Mouse (Mus musculus): ENCODE results near the gene Zdhhc22.

Zdhhc22 gene

DNA sequence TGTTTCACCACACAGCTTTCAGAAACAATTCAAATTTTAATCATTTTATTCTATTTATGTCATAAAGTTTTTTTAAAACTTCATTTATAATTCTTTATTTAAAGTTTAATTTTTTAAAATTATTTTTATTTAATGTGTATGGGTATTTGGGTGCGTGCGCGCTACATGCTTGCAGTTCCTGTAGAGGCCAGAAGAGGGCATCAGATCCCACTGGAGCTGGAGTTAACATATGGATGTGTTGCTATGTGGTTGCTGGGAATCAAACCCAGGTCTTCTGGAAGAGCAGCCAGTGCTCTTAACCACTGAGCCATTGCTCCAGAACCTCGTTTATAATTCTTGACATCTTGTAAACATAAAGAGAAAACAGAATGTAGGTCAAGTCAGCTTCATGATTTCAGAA, 8.5 kb upstream of the Zdhhc22 start:
- in situ Hi-C loops (cut with MboI; ENCODE audit: low sequenced_read_pairs) = no loop called here

GRCm38 (mm10) chr12:86995931-86996330, 5.7 kb upstream of the Zdhhc22 start:
- in situ Hi-C loops (cut with MboI; ENCODE audit: low sequenced_read_pairs) = no loop called here

- in situ Hi-C loops (cut with MboI; ENCODE audit: low sequenced_read_pairs) = no loop called here
Observed at GRCm38 (mm10) chr12:86994776-86995175, 4.5 kb upstream of the Zdhhc22 start.

DNA sequence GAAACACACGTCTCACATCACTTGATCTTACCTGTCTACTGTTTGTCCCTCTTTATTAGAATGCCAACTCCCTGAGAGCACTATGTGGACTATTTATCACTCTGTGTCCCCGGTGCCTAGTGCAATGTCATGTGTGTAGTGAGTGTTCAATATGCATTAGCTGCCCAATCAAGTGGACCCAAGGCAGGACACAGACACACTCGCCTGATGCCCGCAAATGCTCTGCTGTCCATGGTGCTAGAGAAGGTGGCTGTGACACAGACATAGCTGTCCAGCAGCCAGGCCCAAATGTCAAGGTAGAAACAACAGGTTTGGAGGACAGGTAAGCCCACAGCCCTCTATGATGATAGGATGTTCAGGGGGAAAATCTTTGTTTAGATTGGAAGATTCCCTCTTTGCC, 3.9 kb upstream of the Zdhhc22 start:
- in situ Hi-C loops (cut with MboI; ENCODE audit: low sequenced_read_pairs) = no loop called here

- in situ Hi-C loops (cut with MboI; ENCODE audit: low sequenced_read_pairs) = no loop called here
Observed at GRCm38 (mm10) chr12:86990755-86991110, 503 bp upstream of the Zdhhc22 start.

DNA sequence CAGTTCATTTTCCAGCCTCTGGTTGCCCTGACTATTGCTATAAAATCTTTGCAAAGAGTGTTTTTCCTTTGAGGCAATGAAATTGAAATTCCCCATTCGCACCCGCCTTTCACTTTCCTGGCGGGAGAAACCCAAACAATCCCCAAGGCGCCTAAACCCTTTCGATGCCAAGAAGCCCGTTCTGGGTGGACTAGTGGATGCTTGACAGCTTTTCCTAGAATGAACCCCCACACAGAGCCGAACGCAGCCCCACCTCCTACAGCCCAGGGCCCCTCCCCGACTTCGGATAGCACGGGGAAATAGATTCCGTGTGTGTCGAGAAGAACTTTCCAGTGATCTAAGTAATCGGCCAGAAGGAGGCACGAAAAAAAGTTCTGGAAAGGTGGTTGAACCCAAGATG, 852 bp downstream of the Zdhhc22 start:
- in situ Hi-C loops (cut with MboI; ENCODE audit: low sequenced_read_pairs) = no loop called here

DNA sequence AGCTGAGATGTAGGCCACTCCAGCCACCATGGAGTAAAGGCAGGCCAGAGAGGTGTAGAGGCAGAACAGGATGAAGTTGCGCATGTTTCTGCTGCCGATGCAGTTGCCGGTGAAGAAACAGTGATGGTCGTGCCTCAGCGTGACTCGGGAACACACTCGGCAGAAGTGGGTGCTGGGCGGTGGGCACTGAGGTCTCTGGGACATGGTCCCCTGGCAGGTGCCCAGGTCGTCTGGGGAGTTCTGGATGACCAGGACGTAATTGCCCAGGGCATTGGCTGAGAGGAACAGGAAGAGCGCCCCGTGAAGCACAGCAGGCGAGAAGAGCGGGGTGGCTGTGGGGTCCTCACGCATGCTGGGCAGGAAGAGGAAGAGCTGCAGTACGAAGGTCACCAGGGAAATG, 2.0 kb downstream of the Zdhhc22 start:
- in situ Hi-C loops (cut with MboI; ENCODE audit: low sequenced_read_pairs) = no loop called here

- in situ Hi-C loops (cut with MboI; ENCODE audit: low sequenced_read_pairs) = no loop called here
Observed at GRCm38 (mm10) chr12:86986562-86986961, 3.7 kb downstream of the Zdhhc22 start.

DNA sequence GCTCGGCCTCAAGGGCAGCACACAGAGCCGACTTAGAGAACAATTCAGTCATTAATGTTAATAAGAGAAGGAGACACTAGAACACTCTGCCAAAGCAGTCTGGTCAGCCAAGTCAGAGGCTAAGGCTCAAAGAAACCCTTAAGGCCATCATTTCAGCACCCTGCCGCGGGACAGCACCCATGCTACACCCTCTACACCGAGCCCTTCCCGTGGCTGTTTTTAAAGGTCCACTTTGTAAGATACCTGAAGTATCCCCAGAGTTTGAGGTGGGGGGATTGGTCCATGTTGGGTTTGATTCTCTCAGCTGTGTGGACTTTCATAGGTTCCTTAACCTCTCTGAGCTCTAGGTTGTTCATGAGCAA, 6.1 kb downstream of the Zdhhc22 start:
- in situ Hi-C loops (cut with MboI; ENCODE audit: low sequenced_read_pairs) = no loop called here

DNA sequence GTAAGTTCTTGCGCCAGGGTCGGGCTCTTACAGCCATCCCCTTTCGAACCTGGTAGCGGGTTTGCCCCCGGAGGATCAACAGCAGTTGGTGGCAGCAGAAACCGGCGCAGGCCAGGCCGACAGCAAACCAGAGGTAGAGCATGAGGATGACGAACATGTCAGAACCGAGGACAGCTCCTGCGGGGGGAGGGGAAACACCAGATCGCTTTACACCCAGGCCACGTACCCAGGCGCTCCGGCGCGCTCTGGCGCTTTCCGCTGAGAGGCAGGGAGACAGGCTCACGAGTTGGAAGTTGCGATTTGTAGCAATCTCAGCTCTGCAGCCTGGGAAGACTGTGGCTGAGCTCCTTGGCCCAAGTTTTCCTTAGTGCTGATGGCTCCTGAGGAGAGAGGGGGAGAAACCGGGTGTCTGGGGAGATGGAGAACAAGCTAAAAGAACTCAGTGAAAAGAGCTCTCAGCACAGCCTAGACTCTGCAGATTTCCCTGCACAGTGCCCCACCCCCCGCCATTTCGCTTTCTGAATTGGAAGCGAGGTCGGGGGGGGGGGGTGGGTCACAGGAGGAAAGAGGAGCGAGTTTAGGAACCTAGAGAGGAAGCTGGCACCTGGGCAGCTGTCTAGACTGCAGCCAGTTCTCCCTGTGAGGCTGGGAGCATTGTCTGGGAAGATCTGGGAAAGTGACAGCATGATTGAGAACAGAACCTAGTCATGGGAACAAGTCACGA, 6.6 kb downstream of the Zdhhc22 start:
- in situ Hi-C loops (cut with MboI; ENCODE audit: low sequenced_read_pairs) = no loop called here

DNA sequence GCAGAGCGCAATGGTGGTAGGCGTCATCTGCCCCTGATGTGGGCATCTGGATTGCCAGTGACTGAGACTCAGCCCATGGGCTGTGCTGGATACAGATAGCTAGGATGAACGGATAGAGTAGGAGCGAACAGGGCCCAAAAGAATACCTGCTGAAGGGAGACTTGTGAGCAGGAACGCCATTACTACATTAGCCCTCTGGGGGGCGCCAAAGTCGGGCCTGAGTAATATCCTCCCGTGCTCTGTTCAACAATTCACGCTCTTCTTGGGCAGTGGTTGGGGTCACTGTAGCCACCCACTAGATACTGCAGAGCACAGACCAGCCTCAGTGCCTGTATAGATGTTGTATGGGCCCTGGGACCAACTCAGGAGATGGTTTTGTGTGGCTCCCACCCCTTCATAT, 9.1 kb downstream of the Zdhhc22 start:
- in situ Hi-C loops (cut with MboI; ENCODE audit: low sequenced_read_pairs) = no loop called here

DNA sequence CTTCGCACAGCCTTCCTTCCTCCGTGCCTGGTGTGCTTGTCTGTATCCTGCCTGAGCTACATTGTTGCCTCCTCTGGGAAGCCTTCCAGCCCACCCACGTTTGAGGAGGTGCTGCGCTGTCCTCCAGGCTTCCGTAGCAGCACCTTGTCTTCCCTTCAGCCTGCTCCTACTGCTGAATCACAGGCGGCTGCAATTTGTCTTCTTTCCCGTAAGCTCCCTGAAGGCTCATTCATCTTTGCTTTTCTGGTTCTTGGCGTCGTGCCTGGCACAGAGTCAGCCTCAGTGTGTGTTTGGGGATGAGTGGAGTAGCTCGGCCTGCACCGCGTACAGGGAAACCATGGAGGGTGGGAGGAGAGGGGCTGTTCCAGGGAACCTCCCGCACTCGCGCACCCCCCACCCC, 12.4 kb downstream of the Zdhhc22 start:
- in situ Hi-C loops (cut with MboI; ENCODE audit: low sequenced_read_pairs) = no loop called here

DNA sequence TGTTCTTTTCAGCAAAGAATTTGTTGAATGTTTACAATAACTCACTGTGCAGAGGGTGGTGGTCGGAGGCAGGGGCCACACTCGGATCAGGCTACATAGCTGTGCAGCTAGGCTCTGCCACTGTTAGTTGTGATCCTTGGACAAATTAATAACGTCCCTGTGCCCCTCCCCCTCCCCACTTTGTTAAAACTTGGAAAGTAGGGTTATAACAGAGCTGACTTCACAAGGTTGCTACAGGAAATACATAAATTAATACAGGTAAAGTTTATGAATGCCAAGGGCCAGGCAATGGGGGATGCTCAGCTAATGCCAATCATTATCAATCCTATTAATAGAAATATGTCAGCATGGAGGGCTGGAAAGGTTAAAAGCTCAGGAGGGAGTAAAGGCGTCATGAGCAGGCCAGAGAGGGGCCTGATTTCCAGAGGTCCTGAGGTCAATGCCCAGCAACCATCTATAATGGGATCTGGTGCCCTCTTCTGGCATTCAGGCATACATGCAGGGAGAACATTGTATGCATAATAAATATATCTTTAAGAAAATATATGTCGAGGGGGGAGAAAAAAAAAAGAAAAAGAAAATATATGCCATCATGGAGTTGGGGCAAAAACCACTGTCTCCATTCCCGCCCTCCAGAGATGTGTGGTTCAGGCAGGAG, 13.6 kb downstream of the Zdhhc22 start:
- in situ Hi-C loops (cut with MboI; ENCODE audit: low sequenced_read_pairs) = no loop called here

GRCm38 (mm10) chr12:86975761-86976160, 14.5 kb downstream of the Zdhhc22 start:
- in situ Hi-C loops (cut with MboI; ENCODE audit: low sequenced_read_pairs) = no loop called here

DNA sequence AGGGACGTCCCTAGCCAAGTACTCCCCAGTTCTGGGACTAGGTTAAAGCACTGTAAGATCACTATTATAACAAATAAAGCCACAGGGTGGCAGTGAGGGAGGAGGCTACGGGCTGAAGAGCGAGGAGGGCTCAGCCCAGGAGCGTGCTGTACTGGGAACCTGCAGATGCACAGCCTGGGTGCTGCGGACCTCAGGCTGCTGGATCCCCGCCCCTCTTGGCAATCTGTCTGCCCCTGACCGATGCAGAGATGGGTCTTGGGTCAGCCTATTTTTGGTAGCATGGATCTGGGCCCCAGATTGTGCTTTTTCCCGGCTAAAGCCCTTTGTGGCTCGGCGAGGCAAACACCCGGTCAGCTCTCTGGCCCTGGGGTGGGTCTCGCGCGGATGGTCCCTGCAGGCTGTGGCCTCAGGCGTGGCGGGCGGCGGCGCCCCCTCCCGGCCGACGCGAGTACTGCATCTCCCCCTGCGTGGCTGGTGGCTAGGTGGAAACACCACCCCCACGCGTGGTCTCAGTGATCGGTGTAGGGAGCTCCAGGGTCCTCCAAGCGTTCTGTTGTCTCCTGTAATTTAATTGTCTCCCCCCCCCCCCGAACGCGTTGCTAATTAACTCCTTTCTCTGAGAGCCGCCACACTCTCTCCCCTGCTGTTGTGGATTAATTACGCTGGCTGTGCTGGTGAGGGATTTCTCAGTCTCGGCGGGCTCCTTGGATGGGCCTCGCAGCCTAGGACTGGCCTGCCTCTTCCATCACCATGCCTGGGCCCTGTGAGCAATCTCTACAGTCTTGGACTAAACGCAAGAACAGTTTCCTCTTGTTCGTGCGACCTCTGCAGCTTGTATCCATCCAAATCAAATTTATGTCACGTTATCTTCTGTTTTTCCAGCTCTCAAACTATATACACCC, 15.6 kb downstream of the Zdhhc22 start:
- in situ Hi-C loops (cut with MboI; ENCODE audit: low sequenced_read_pairs) = no loop called here

GRCm38 (mm10) chr12:86973706-86974105, 16.5 kb downstream of the Zdhhc22 start:
- in situ Hi-C loops (cut with MboI; ENCODE audit: low sequenced_read_pairs) = no loop called here

DNA sequence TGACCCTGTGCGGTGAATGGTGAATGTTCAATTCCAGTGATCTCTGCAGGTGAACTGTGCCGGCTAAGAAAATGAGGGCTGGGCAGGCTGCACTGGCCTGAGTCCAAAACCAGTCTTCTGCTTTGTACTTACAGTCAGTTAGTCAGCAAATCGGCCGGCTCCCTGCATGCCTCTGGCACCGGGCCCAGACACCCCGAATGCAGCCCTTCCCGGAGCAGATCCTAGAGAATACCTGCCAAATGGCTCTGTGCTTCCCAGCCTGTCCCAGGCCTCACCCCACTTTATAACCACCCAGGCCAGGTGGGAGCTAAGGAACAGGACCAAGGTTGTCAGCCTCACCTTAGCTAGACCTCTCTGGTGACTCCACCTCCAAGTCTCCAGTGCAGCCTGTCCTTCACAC, 17.0 kb downstream of the Zdhhc22 start:
- in situ Hi-C loops (cut with MboI; ENCODE audit: low sequenced_read_pairs) = no loop called here

- in situ Hi-C loops (cut with MboI; ENCODE audit: low sequenced_read_pairs) = no loop called here
Observed at GRCm38 (mm10) chr12:86971089-86971488, 19.1 kb downstream of the Zdhhc22 start.

GRCm38 (mm10) chr12:86969220-86969601, 21.0 kb downstream of the Zdhhc22 start:
- in situ Hi-C loops (cut with MboI; ENCODE audit: low sequenced_read_pairs) = no loop called here

DNA sequence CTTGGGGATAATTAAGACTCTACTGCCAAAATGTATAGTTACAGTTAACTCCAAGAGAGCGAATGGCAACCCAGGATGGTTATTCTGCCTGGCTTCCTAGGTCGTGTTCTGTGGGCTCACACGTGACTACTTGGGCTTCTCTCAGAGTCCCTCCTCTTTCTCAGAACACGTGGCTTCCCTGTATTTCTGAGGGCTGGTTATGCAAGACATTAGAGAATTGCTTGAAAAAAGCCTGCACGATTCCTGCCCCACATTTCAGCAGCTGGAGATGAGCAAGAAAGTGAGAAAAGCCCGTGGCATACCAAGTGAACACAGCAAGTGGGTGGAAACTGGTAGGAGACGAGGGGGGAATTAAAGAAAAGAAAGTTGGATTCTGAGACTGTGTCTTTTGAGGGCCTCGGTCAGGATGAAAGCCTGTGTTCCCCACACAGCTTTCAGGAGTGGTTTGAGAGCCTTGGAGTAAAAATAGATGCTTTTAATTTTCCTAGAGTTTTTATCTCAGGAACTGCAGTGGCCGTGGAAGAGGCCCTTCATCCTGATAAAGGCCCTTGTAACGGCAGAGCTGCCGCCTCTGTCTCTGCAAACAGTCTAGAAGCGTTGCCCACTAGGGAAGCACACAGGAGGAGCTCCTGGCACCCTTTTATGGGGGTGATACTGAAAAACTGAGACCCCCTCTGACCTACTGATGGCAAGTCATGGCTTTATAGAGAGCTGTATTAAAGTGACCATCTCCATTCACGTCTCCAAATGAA, 21.6 kb downstream of the Zdhhc22 start:
- in situ Hi-C loops (cut with MboI; ENCODE audit: low sequenced_read_pairs) = no loop called here

- in situ Hi-C loops (cut with MboI; ENCODE audit: low sequenced_read_pairs) = no loop called here
Observed at GRCm38 (mm10) chr12:86965237-86965799, 24.9 kb downstream of the Zdhhc22 start.
